Mouse (Mus musculus) neural tube, embryonic 14.5 days (tissue): Measurements from ENCODE around the gene Arpc3. TPM values are rescaled to one million over a fixed set of nuclear protein-coding genes. Genes with fewer than 3 reads are reported as not detected.

Source experiments
- ATAC-seq: fragments of 200-750 bp; cut with Nextera tagmentation; 2 replicates; pipeline ENCODE4 v1.8.0; 2017; ENCODE audit warnings: low read depth, mild to moderate bottlenecking, moderate TSS enrichment, moderate library complexity
- H3K27ac ChIP-seq: fragments of 300-500 bp; sonication (generic); 2 replicates; pipeline ENCODE4 v1.5.1; 2014; ENCODE audit warnings: low read depth, mild to moderate bottlenecking, control low read depth, low read length, moderate library complexity, mixed read lengths
- H3K27me3 ChIP-seq: fragments of 300-500 bp; sonication (generic); 2 replicates; pipeline ENCODE4 v1.6.1; 2014; ENCODE audit warnings: low read length; ENCODE audit not compliant: control insufficient read depth, insufficient read depth
- H3K36me3 ChIP-seq: fragments of 300-500 bp; sonication (generic); 2 replicates; pipeline ENCODE4 v1.6.1; 2014; ENCODE audit warnings: low read length, mixed read lengths; ENCODE audit not compliant: control insufficient read depth, insufficient read depth
- H3K4me1 ChIP-seq: fragments of 300-500 bp; sonication (generic); 2 replicates; pipeline ENCODE4 v1.6.1; 2014; ENCODE audit warnings: low read length; ENCODE audit not compliant: control insufficient read depth, insufficient read depth
- H3K4me2 ChIP-seq: fragments of 300-500 bp; sonication (generic); 2 replicates; pipeline ENCODE4 v1.6.1; 2014; ENCODE audit warnings: mild to moderate bottlenecking, low read depth, low read length, control low read depth
- H3K4me3 ChIP-seq: fragments of 300-500 bp; sonication (generic); 2 replicates; pipeline ENCODE4 v1.5.1; 2014; ENCODE audit warnings: low read depth, low read length, control low read depth, mixed read lengths
- H3K9ac ChIP-seq: fragments of 300-500 bp; sonication (generic); replicated peaks from 2 replicates; pipeline ENCODE4 v1.6.1; 2014; ENCODE audit warnings: low read depth, mild to moderate bottlenecking, control low read depth, low read length, mixed read lengths
- H3K9me3 ChIP-seq: fragments of 300-500 bp; sonication (generic); 2 replicates; pipeline ENCODE4 v1.6.1; 2016; ENCODE audit warnings: low read length; ENCODE audit not compliant: control insufficient read depth
- WGBS: fragments of 180-500 bp; shearing (Covaris S2); extraction: QIAGEN DNeasy Blood & Tissue Kit; methylation state at CpG from one replicate; pipeline ENCODE4 v1.1.7; 2014; 5-methylcytosine and 5-hydroxymethylcytosine counted together
- polyA plus RNA-seq: library from polyadenylated mRNA; unstranded; fragments of >200 nt; fragmentation: Nextera tagmentation; extraction: Ambion mirVana; gene quantifications from 2 replicates; pipeline ENCODE4 v1.2.1, GENCODE M21; 2014

The Arpc3 gene
- polyA plus RNA-seq, 1 experiment from 2014 or later: 46.6 TPM

GRCm38 (mm10) chr5:122392227-122393004 lies 738 bp downstream of the Arpc3 start:
- no peaks in the 10 kb centered on the region for H3K9me3 ChIP-seq
- peak overlapping the region; percentile 82 for H3K4me2 ChIP-seq
- peak; percentile 22; the same call in 1 of the 2 replicates for ATAC-seq
- H3K4me1 ChIP-seq: peaks cover 8% of the 10 kb centered on the region
- peak overlapping the region; percentile 16; the same call in 1 of the 2 replicates for H3K27ac ChIP-seq
- H3K9ac ChIP-seq: peak overlapping the region; percentile 72
- 17% methylated on average over 19 of the region's 19 CpGs for WGBS
- H3K36me3 ChIP-seq: no peaks in the 10 kb centered on the region
- peak overlapping the region; percentile 58 for H3K4me3 ChIP-seq
- no peaks in the 10 kb centered on the region for H3K27me3 ChIP-seq

GRCm38 (mm10) chr5:122393887-122394286 lies 2.2 kb downstream of the Arpc3 start:
- Histone ChIP-seq H3K9me3 (no peaks in the 10 kb centered on the region), H3K4me2 (no peak overlapping the region), H3K9ac (no peak overlapping the region), H3K36me3 (peaks cover 8% of the 10 kb centered on the region), H3K27me3 (no peaks in the 10 kb centered on the region), H3K27ac (no peak overlapping the region), H3K4me3 (no peak overlapping the region), H3K4me1 (peaks cover 8% of the 10 kb centered on the region)
- ATAC-seq: no peak
- 44% methylated on average over 2 of the region's 2 CpGs for WGBS

- peaks cover 22% of the 10 kb centered on the region for H3K36me3 ChIP-seq
- WGBS: 94% methylated on average over 10 of the region's 10 CpGs
- ATAC-seq: no peak
- no peak overlapping the region for H3K27ac ChIP-seq
- peaks cover 8% of the 10 kb centered on the region for H3K4me1 ChIP-seq
- H3K27me3 ChIP-seq: no peaks in the 10 kb centered on the region
- H3K9ac ChIP-seq: no peak overlapping the region
- no peak overlapping the region for H3K4me2 ChIP-seq
- no peaks in the 10 kb centered on the region for H3K9me3 ChIP-seq
- H3K4me3 ChIP-seq: no peak overlapping the region
These were observed 5.1 kb downstream of the Arpc3 start for GRCm38 (mm10) chr5:122396791-122397190.

GRCm38 (mm10) chr5:122397495-122397894 lies 5.8 kb downstream of the Arpc3 start:
- no peak overlapping the region for H3K4me2 ChIP-seq
- peaks cover 29% of the 10 kb centered on the region for H3K36me3 ChIP-seq
- H3K27ac ChIP-seq: no peak overlapping the region
- no peaks in the 10 kb centered on the region for H3K27me3 ChIP-seq
- H3K9ac ChIP-seq: 0 out of 2 replicates have a peak overlapping the region, but pooled peaks have one; percentile 25
- WGBS: 93% methylated on average over 8 of the region's 8 CpGs
- H3K9me3 ChIP-seq: no peaks in the 10 kb centered on the region
- ATAC-seq: no peak
- peaks cover 6% of the 10 kb centered on the region for H3K4me1 ChIP-seq
- no peak overlapping the region for H3K4me3 ChIP-seq

GRCm38 (mm10) chr5:122399871-122400270 lies 8.2 kb downstream of the Arpc3 start:
- WGBS: 91% methylated on average over 8 of the region's 8 CpGs
- no peak overlapping the region for H3K9ac ChIP-seq
- no peaks in the 10 kb centered on the region for H3K4me1 ChIP-seq
- H3K4me3 ChIP-seq: no peak overlapping the region
- H3K4me2 ChIP-seq: no peak overlapping the region
- H3K27ac ChIP-seq: no peak overlapping the region
- no peak for ATAC-seq
- no peaks in the 10 kb centered on the region for H3K9me3 ChIP-seq
- H3K27me3 ChIP-seq: no peaks in the 10 kb centered on the region
- H3K36me3 ChIP-seq: peaks cover 53% of the 10 kb centered on the region

GRCm38 (mm10) chr5:122400628-122401302 lies 9.1 kb downstream of the Arpc3 start:
- no peaks in the 10 kb centered on the region for H3K4me1 ChIP-seq
- ATAC-seq: no peak
- H3K4me2 ChIP-seq: no peak overlapping the region
- no peak overlapping the region for H3K9ac ChIP-seq
- peaks cover 60% of the 10 kb centered on the region for H3K36me3 ChIP-seq
- no peak overlapping the region for H3K4me3 ChIP-seq
- no peaks in the 10 kb centered on the region for H3K9me3 ChIP-seq
- 88% methylated on average over 18 of the region's 18 CpGs for WGBS
- H3K27ac ChIP-seq: no peak overlapping the region
- no peaks in the 10 kb centered on the region for H3K27me3 ChIP-seq

GRCm38 (mm10) chr5:122401303-122401640 lies 9.6 kb downstream of the Arpc3 start:
- Histone ChIP-seq H3K4me2 (no peak overlapping the region), H3K27ac (no peak overlapping the region), H3K36me3 (peaks cover 64% of the 10 kb centered on the region), H3K4me1 (no peaks in the 10 kb centered on the region), H3K9ac (no peak overlapping the region), H3K27me3 (no peaks in the 10 kb centered on the region), H3K9me3 (no peaks in the 10 kb centered on the region), H3K4me3 (no peak overlapping the region)
- WGBS: 19% methylated on average over 8 of the region's 8 CpGs
- no peak for ATAC-seq

GRCm38 (mm10) chr5:122402160-122402559 lies 10.5 kb downstream of the Arpc3 start:
- 80% methylated on average over 13 of the region's 13 CpGs for WGBS
- H3K27ac ChIP-seq: no peak overlapping the region
- no peak for ATAC-seq
- peaks cover 68% of the 10 kb centered on the region for H3K36me3 ChIP-seq
- H3K4me1 ChIP-seq: no peaks in the 10 kb centered on the region
- no peak overlapping the region for H3K9ac ChIP-seq
- H3K27me3 ChIP-seq: no peaks in the 10 kb centered on the region
- no peaks in the 10 kb centered on the region for H3K9me3 ChIP-seq
- no peak overlapping the region for H3K4me3 ChIP-seq
- H3K4me2 ChIP-seq: no peak overlapping the region

GRCm38 (mm10) chr5:122402772-122403171 lies 11.1 kb downstream of the Arpc3 start:
- Histone ChIP-seq H3K4me3 (no peak overlapping the region), H3K27ac (no peak overlapping the region), H3K36me3 (peaks cover 68% of the 10 kb centered on the region), H3K27me3 (no peaks in the 10 kb centered on the region), H3K9me3 (no peaks in the 10 kb centered on the region), H3K4me1 (no peaks in the 10 kb centered on the region), H3K9ac (no peak overlapping the region), H3K4me2 (no peak overlapping the region)
- WGBS: 89% methylated on average over 5 of the region's 5 CpGs
- no peak for ATAC-seq
